8 mouse cellular contexts compared by ENCODE assay signal in the genomic region with DNA sequence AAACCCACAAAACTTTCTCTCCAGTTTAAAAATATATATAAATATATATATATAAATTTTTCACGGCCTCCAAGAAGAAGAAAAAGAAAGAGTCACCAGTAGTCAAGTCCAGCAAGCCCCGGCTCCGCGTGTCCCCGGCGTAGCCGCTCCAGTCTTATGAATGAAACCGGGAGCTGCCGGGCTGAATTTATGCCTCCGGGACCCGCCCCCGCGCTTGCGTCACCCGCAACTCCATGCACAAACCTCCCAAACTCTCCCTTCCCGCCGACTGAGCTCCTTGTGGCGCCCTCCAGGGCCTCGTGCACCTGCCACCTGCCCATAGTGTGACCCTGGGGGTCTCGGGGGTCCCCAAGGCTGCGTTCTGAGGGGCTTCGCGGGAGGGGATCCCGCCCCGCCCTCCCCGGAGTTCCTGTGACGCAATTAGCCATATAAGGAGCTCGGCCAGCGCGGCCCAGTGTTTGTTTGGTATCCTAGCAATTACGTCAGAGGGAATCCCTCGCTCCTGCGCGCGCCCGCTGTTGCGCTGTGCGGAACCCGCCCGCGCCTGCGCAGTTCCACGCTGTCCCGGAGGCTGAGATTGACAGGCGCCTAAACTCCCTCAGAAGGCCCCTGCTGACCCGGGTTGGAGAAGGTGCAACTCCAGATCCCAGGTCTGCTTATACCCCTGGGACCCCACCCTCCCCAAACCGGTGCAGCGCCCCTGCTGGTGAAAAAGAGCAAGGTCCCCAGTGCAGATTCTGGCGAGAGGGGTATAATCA. TPM values are rescaled to one million over a fixed set of nuclear protein-coding genes. Genes with fewer than 3 reads are reported as not detected.
DNase-seq lines count a peak whose midpoint lies in the region; ATAC-seq and TF ChIP-seq lines count a peak whose summit lies in the region.

A gene (minus strand): TSS at position 168 of the 758 bp plus-strand sequence.

- H3K9me3 ChIP-seq in embryonic facial prominence, embryonic 12.5 days = no peaks in the 10 kb centered on the region
- H3K9me3 ChIP-seq in limb, embryonic 11.5 days (ENCODE audit: control insufficient read depth, low read length) = no peaks in the 10 kb centered on the region
- no peaks in the 10 kb centered on the region for H3K9me3 ChIP-seq in midbrain, embryonic 13.5 days

- peak within 1 kb of the TSS; percentile 67 for H3K4me3 ChIP-seq in embryonic facial prominence, embryonic 12.5 days
- H3K4me3 ChIP-seq in kidney, adult 2 months (ENCODE audit: insufficient read depth, low read depth, low read length) = peak within 1 kb of the TSS; percentile 94
- H3K4me3 ChIP-seq in limb, embryonic 11.5 days (ENCODE audit: low read depth, low read length) = peak within 1 kb of the TSS; percentile 57
- peak within 1 kb of the TSS; percentile 49 for H3K4me3 ChIP-seq in midbrain, embryonic 13.5 days (replicated peaks)
- H3K4me3 ChIP-seq in small intestine, adult 2 months (ENCODE audit: low read depth, low read length) = peak within 1 kb of the TSS; percentile 76

- no peak within 1 kb of the TSS for H3K27ac ChIP-seq in embryonic facial prominence, embryonic 12.5 days
- no peak within 1 kb of the TSS; the same call in 1 of the 2 replicates for H3K27ac ChIP-seq in kidney, adult 2 months (ENCODE audit: insufficient read depth, low read depth, low read length)
- no peak within 1 kb of the TSS for H3K27ac ChIP-seq in limb, embryonic 11.5 days (replicated peaks; ENCODE audit: low read depth, low read length)
- peak within 1 kb of the TSS; percentile 20; the same call in 1 of the 2 replicates for H3K27ac ChIP-seq in midbrain, embryonic 13.5 days
- no peak within 1 kb of the TSS; the same call in 1 of the 2 replicates for H3K27ac ChIP-seq in small intestine, adult 2 months (ENCODE audit: insufficient read depth, low read depth, low read length)

- peak; percentile 71 for ATAC-seq in embryonic facial prominence, embryonic 12.5 days (ENCODE audit: insufficient number of reproducible peaks, insufficient read depth, low FRiP score, low TSS enrichment)
- peak; percentile 76 for ATAC-seq in limb, embryonic 11.5 days (ENCODE audit: insufficient number of reproducible peaks, low FRiP score, low TSS enrichment, low read depth)
- ATAC-seq in midbrain, embryonic 13.5 days = peak; percentile 88

- H3K27me3 ChIP-seq in embryonic facial prominence, embryonic 12.5 days = peaks cover 46% of the 10 kb centered on the region
- no peaks in the 10 kb centered on the region for H3K27me3 ChIP-seq in kidney, adult 2 months (replicated peaks; ENCODE audit: control insufficient read depth, insufficient read depth, low read length)
- H3K27me3 ChIP-seq in limb, embryonic 11.5 days (ENCODE audit: control insufficient read depth, insufficient read depth, low read length) = peaks cover 26% of the 10 kb centered on the region
- H3K27me3 ChIP-seq in midbrain, embryonic 13.5 days = peaks cover 61% of the 10 kb centered on the region
- peaks cover 4% of the 10 kb centered on the region; the same call in 1 of the 2 replicates for H3K27me3 ChIP-seq in small intestine, adult 2 months (ENCODE audit: control insufficient read depth, insufficient read depth, low read length)

- H3K36me3 ChIP-seq in embryonic facial prominence, embryonic 12.5 days = no peaks in the 10 kb centered on the region
- no peaks in the 10 kb centered on the region for H3K36me3 ChIP-seq in kidney, adult 2 months (ENCODE audit: control insufficient read depth, insufficient read depth, low read length)
- no peaks in the 10 kb centered on the region for H3K36me3 ChIP-seq in limb, embryonic 11.5 days (ENCODE audit: control insufficient read depth, insufficient read depth, low read length)
- no peaks in the 10 kb centered on the region for H3K36me3 ChIP-seq in midbrain, embryonic 13.5 days
- H3K36me3 ChIP-seq in small intestine, adult 2 months (ENCODE audit: control insufficient read depth, insufficient read depth, low read length) = no peaks in the 10 kb centered on the region

- peaks cover 14% of the 10 kb centered on the region for H3K4me1 ChIP-seq in embryonic facial prominence, embryonic 12.5 days
- peaks cover 4% of the 10 kb centered on the region; the same call in 1 of the 2 replicates for H3K4me1 ChIP-seq in kidney, adult 2 months (ENCODE audit: control insufficient read depth, insufficient read depth, low read length)
- H3K4me1 ChIP-seq in limb, embryonic 11.5 days (ENCODE audit: control insufficient read depth, insufficient read depth, low read length) = peaks cover 9% of the 10 kb centered on the region
- peaks cover 25% of the 10 kb centered on the region for H3K4me1 ChIP-seq in midbrain, embryonic 13.5 days (replicated peaks)
- H3K4me1 ChIP-seq in small intestine, adult 2 months (ENCODE audit: control insufficient read depth, insufficient read depth, insufficient read length, low read length) = no peaks in the 10 kb centered on the region

- WGBS in embryonic facial prominence, embryonic 12.5 days = under 1% methylated on average over 49 of the region's 49 CpGs
- WGBS in kidney, adult 2 months = under 1% methylated on average over 49 of the region's 49 CpGs
- WGBS in limb, embryonic 11.5 days = under 1% methylated on average over 49 of the region's 49 CpGs
- WGBS in midbrain, embryonic 13.5 days = under 1% methylated on average over 49 of the region's 49 CpGs
- WGBS in small intestine, adult 2 months = under 1% methylated on average over 49 of the region's 49 CpGs

- DNase-seq in 3T3-L1 (ENCODE audit: low read depth, low spot score) = peak; percentile 90
- peak; percentile 94 to 96 for DNase-seq in adrenal gland, postnatal 36 days
- peak; percentile 96 for DNase-seq in heart, adult 18-20 months
- peak; percentile 98 for DNase-seq in kidney, adult 2 months
- DNase-seq in limb, embryonic 11.5 days (ENCODE audit: low spot score) = peak; percentile 95

- TF ChIP-seq CTCF in kidney, adult 2 months (conservative IDR thresholded peaks at IDR 0.05; ENCODE audit: insufficient read depth, insufficient read length, low read depth, low read length) = peak; percentile 27; the same call in 1 of the 2 replicates
- peak; percentile 50; the same call in 1 of the 2 replicates for TF ChIP-seq CTCF in small intestine, adult 2 months (IDR thresholded peaks at IDR 0.05; ENCODE audit: extremely low read depth, insufficient read length, insufficient replicate concordance, low read depth, low read length)

- peak within 1 kb of the TSS; percentile 98 for H3K4me2 ChIP-seq in embryonic facial prominence, embryonic 12.5 days (replicated peaks)
- H3K4me2 ChIP-seq in limb, embryonic 11.5 days (ENCODE audit: low read depth, severe bottlenecking) = peak within 1 kb of the TSS; percentile 97
- peak within 1 kb of the TSS; percentile 81 for H3K4me2 ChIP-seq in midbrain, embryonic 13.5 days (replicated peaks)

- peak within 1 kb of the TSS; percentile 61 for H3K9ac ChIP-seq in embryonic facial prominence, embryonic 12.5 days
- peak within 1 kb of the TSS; percentile 32; the same call in 1 of the 2 replicates for H3K9ac ChIP-seq in limb, embryonic 11.5 days (ENCODE audit: low read length)
- peak within 1 kb of the TSS; percentile 60 for H3K9ac ChIP-seq in midbrain, embryonic 13.5 days (replicated peaks)

- no peak for TF ChIP-seq POLR2A in kidney, adult 2 months (IDR thresholded peaks at IDR 0.05; ENCODE audit: low read depth, low read length)
- TF ChIP-seq POLR2A in small intestine, adult 2 months (IDR thresholded peaks at IDR 0.05; ENCODE audit: low read depth, low read length) = peak; percentile 94

RNA-seq across cellular contexts. Expression of the gene that starts here (rescaled TPM):
- 10 to 100 TPM; 11.2 to 23.6 TPM for total RNA-seq in adrenal gland, postnatal 36 days (2021)
- 0.05 TPM in 1 of 2 replicates, not detected in the other for polyA plus RNA-seq in embryonic facial prominence, embryonic 12.5 days (2016; fragmentation: Nextera tagmentation; extraction: Ambion mirVana)
- total RNA-seq in heart, adult 18-20 months (2021) = 1 to 10 TPM in 1 of 2 experiments, under 1 TPM in 1; 0.62 to 1.0 TPM
- 0.17 and 0.19 TPM in 2 replicates for polyA plus RNA-seq in kidney, adult 2 months (2012; rRNA removed)
- 0.06 TPM in 1 of 2 replicates, not detected in the other for polyA plus RNA-seq in limb, embryonic 11.5 days (2014; fragmentation: Nextera tagmentation; extraction: Ambion mirVana)
- polyA plus RNA-seq in midbrain, embryonic 13.5 days (2015; fragmentation: Nextera tagmentation; extraction: Ambion mirVana) = not detected in 2 replicates
- 1.7 and 16.7 TPM in 2 replicates for polyA plus RNA-seq in small intestine, adult 2 months (2012; rRNA removed)

Comparison
In these comparisons a context has a peak if more than half of its experiments do, and no peak if none do; other contexts are left out.
1. RNA of the gene that starts here (total RNA-seq): 11.2 to 23.6 TPM in adrenal gland, postnatal 36 days; 0.62 to 1.0 TPM in heart, adult 18-20 months; every median in the first group is over 4 times any median in the second.
2. Peak in ATAC-seq, H3K4me3 ChIP-seq, H3K9ac ChIP-seq and H3K4me2 ChIP-seq in embryonic facial prominence, embryonic 12.5 days; RNA of the gene not detected or under 1 TPM.
3. Peak in DNase-seq and H3K4me3 ChIP-seq in kidney, adult 2 months; RNA of the gene not detected or under 1 TPM.
4. Peak in DNase-seq, ATAC-seq, H3K4me3 ChIP-seq, H3K9ac ChIP-seq and H3K4me2 ChIP-seq in limb, embryonic 11.5 days; RNA of the gene not detected or under 1 TPM.
5. Peak in ATAC-seq, H3K4me3 ChIP-seq, H3K27ac ChIP-seq, H3K9ac ChIP-seq and H3K4me2 ChIP-seq in midbrain, embryonic 13.5 days; RNA of the gene not detected or under 1 TPM.
6. Peak in every context shown above with its lines, with median percentiles within 50 percentile points of each other: DNase-seq, ATAC-seq, H3K4me2 ChIP-seq, H3K4me3 ChIP-seq and H3K9ac ChIP-seq.